Mouse (Mus musculus): Measurements from ENCODE around the gene Epn2. TPM values are rescaled to one million over a fixed set of nuclear protein-coding genes. Genes with fewer than 3 reads are reported as not detected.
A peak's percentile ranks its signal among the peaks of the same experiment; 100 is the strongest.

The Epn2 gene
- polyA plus RNA-seq, 1 experiment from 2014 or later: 15.6 TPM

DNA sequence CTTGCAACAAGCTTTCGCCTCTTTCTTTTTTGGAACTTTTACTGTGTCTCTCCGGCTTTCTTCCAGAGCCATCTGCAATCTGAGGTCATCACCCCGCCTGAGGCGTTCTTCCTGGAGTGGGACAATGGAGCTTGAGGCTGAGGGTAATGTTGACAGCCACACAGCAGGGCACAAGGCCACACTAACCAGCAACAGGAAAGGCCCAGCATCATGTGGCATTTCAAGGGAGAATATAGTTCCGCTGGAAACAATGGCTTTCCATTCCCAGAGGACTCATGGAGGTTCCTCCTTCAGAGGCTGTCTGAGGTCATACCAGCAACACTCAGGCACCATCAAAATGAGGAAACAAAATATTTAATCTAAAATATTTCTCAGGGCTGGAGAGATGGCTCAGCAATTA is 45.9 kb downstream of the Epn2 start:
- Histone ChIP-seq H3K9ac (ENCODE audit: low read depth, low read length) (no peak overlapping the region), H3K27me3 (replicated peaks; ENCODE audit: control insufficient read depth, insufficient read depth, low read length) (no peaks in the 10 kb centered on the region), H3K4me1 (ENCODE audit: control insufficient read depth, insufficient read depth, low read length) (no peaks in the 10 kb centered on the region), H3K36me3 (ENCODE audit: control insufficient read depth, insufficient read depth, low read length) (no peaks in the 10 kb centered on the region), H3K27ac (ENCODE audit: low read length) (no peak overlapping the region), H3K4me2 (ENCODE audit: low read depth, low read length) (no peak overlapping the region), H3K9me3 (ENCODE audit: control insufficient read depth, low read length) (no peaks in the 10 kb centered on the region), H3K4me3 (ENCODE audit: low read length) (no peak overlapping the region)
- ATAC-seq: no peak
- WGBS: 78% methylated on average over 5 of the region's 5 CpGs

GRCm38 (mm10) chr11:61532820-61533219 is 46.7 kb downstream of the Epn2 start:
- ATAC-seq: no peak
- H3K27me3 ChIP-seq (replicated peaks; ENCODE audit: control insufficient read depth, insufficient read depth, low read length): no peaks in the 10 kb centered on the region
- 90% methylated on average over 2 of the region's 2 CpGs for WGBS
- H3K9me3 ChIP-seq (ENCODE audit: control insufficient read depth, low read length): no peaks in the 10 kb centered on the region
- no peak overlapping the region for H3K9ac ChIP-seq (ENCODE audit: low read depth, low read length)
- H3K4me1 ChIP-seq (ENCODE audit: control insufficient read depth, insufficient read depth, low read length): no peaks in the 10 kb centered on the region
- H3K27ac ChIP-seq (ENCODE audit: low read length): no peak overlapping the region
- no peaks in the 10 kb centered on the region for H3K36me3 ChIP-seq (ENCODE audit: control insufficient read depth, insufficient read depth, low read length)
- H3K4me3 ChIP-seq (ENCODE audit: low read length): no peak overlapping the region
- H3K4me2 ChIP-seq (ENCODE audit: low read depth, low read length): no peak overlapping the region

- 58% methylated on average over 4 of the region's 4 CpGs for WGBS
Observed at GRCm38 (mm10) chr11:61529268-61529713, 50.2 kb downstream of the Epn2 start.

GRCm38 (mm10) chr11:61526872-61527271 is 52.6 kb downstream of the Epn2 start:
- Histone ChIP-seq H3K27ac (ENCODE audit: low read length) (no peak overlapping the region), H3K9ac (ENCODE audit: low read depth, low read length) (no peak overlapping the region), H3K4me3 (ENCODE audit: low read length) (no peak overlapping the region), H3K4me2 (ENCODE audit: low read depth, low read length) (no peak overlapping the region), H3K9me3 (ENCODE audit: control insufficient read depth, low read length) (no peaks in the 10 kb centered on the region), H3K27me3 (replicated peaks; ENCODE audit: control insufficient read depth, insufficient read depth, low read length) (no peaks in the 10 kb centered on the region), H3K4me1 (ENCODE audit: control insufficient read depth, insufficient read depth, low read length) (no peaks in the 10 kb centered on the region), H3K36me3 (ENCODE audit: control insufficient read depth, insufficient read depth, low read length) (no peaks in the 10 kb centered on the region)
- no peak for ATAC-seq
- WGBS: 95% methylated on average over 1 of the region's 1 CpGs

More at GRCm38 (mm10) chr11:61529268-61529713, 50.2 kb downstream of the Epn2 start:
- no peaks in the 10 kb centered on the region for H3K27me3 ChIP-seq (replicated peaks; ENCODE audit: control insufficient read depth, insufficient read depth, low read length)
- no peaks in the 10 kb centered on the region for H3K36me3 ChIP-seq (ENCODE audit: control insufficient read depth, insufficient read depth, low read length)
- no peak overlapping the region for H3K27ac ChIP-seq (ENCODE audit: low read length)
- ATAC-seq: no peak
- H3K4me1 ChIP-seq (ENCODE audit: control insufficient read depth, insufficient read depth, low read length): no peaks in the 10 kb centered on the region
- H3K4me3 ChIP-seq (ENCODE audit: low read length): no peak overlapping the region
- no peak overlapping the region for H3K9ac ChIP-seq (ENCODE audit: low read depth, low read length)
- H3K9me3 ChIP-seq (ENCODE audit: control insufficient read depth, low read length): no peaks in the 10 kb centered on the region
- no peak overlapping the region for H3K4me2 ChIP-seq (ENCODE audit: low read depth, low read length)

DNA sequence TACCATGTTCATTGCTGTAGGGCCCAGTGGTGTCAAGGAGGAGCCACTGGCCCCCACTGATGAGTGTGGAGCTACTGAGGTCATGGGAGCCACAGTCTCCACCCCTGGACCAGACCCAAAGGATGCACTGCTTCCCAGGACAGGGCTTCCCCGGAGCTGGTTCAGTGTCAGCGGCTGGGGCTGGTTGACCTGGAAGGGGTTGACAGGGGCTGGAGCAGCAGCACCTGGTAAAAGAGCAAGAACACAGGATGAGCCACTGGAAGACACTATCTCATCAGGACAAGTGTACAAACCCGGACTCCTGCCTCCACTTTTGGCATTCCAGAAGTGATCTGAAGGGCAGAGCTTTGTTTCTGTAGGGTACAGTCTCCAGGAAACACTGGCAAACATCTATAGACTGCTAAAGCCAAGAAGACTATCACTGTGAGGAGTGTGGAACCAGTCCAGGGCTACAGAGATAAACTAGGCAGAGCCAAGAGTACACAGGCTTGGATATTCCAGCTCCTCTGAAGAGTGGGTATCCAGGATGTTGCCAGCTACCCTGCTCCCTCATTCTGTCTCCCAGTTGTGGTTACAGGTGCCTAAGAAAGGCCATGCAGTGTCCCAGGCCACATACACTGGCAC is 59.9 kb downstream of the Epn2 start:
- Histone ChIP-seq H3K9ac (ENCODE audit: low read depth, low read length) (no peak overlapping the region), H3K4me3 (ENCODE audit: low read length) (no peak overlapping the region), H3K9me3 (ENCODE audit: control insufficient read depth, low read length) (no peaks in the 10 kb centered on the region), H3K4me2 (ENCODE audit: low read depth, low read length) (no peak overlapping the region), H3K4me1 (ENCODE audit: control insufficient read depth, insufficient read depth, low read length) (no peaks in the 10 kb centered on the region), H3K36me3 (ENCODE audit: control insufficient read depth, insufficient read depth, low read length) (peaks cover 3% of the 10 kb centered on the region; the same call in 1 of the 2 replicates), H3K27me3 (replicated peaks; ENCODE audit: control insufficient read depth, insufficient read depth, low read length) (no peaks in the 10 kb centered on the region), H3K27ac (ENCODE audit: low read length) (no peak overlapping the region)
- WGBS: 91% methylated on average over 3 of the region's 3 CpGs
- no peak for ATAC-seq

- Histone ChIP-seq H3K27ac (ENCODE audit: low read length) (no peak overlapping the region), H3K36me3 (ENCODE audit: control insufficient read depth, insufficient read depth, low read length) (peaks cover 3% of the 10 kb centered on the region; the same call in 1 of the 2 replicates), H3K9me3 (ENCODE audit: control insufficient read depth, low read length) (no peaks in the 10 kb centered on the region), H3K4me3 (ENCODE audit: low read length) (no peak overlapping the region), H3K27me3 (replicated peaks; ENCODE audit: control insufficient read depth, insufficient read depth, low read length) (no peaks in the 10 kb centered on the region), H3K4me2 (ENCODE audit: low read depth, low read length) (no peak overlapping the region), H3K4me1 (ENCODE audit: control insufficient read depth, insufficient read depth, low read length) (no peaks in the 10 kb centered on the region), H3K9ac (ENCODE audit: low read depth, low read length) (no peak overlapping the region)
- ATAC-seq: no peak
- WGBS: 88% methylated on average over 3 of the region's 3 CpGs
Observed at GRCm38 (mm10) chr11:61518871-61519270, 60.6 kb downstream of the Epn2 start.

DNA sequence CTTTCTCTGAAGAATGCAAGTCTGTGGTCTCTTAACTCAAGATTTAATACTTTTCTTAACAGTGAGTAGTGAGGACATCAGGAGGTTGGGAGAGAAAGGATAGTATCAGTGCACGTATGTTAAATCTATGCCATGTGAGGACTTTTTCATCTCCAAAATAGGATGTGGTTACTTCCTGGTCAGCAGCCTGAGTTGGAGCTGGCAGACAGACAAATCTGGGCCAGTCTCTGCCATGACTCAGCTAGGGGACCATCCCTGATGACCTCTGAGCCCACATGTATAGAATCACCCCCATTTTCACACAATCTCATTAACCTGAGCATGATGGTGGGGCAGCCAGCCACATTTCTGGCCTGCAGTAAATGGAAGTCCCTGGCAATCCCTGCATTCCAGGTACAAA is 61.5 kb downstream of the Epn2 start:
- Histone ChIP-seq H3K9me3 (ENCODE audit: control insufficient read depth, low read length) (no peaks in the 10 kb centered on the region), H3K9ac (ENCODE audit: low read depth, low read length) (no peak overlapping the region), H3K4me2 (ENCODE audit: low read depth, low read length) (no peak overlapping the region), H3K4me1 (ENCODE audit: control insufficient read depth, insufficient read depth, low read length) (no peaks in the 10 kb centered on the region), H3K4me3 (ENCODE audit: low read length) (no peak overlapping the region), H3K36me3 (ENCODE audit: control insufficient read depth, insufficient read depth, low read length) (peaks cover 3% of the 10 kb centered on the region; the same call in 1 of the 2 replicates), H3K27ac (ENCODE audit: low read length) (no peak overlapping the region), H3K27me3 (replicated peaks; ENCODE audit: control insufficient read depth, insufficient read depth, low read length) (no peaks in the 10 kb centered on the region)
- no peak for ATAC-seq
- 77% methylated on average over 1 of the region's 1 CpGs for WGBS

GRCm38 (mm10) chr11:61514953-61515352 is 64.5 kb downstream of the Epn2 start:
- ATAC-seq: no peak
- WGBS: 50% methylated on average over 3 of the region's 3 CpGs
- Histone ChIP-seq H3K4me1 (ENCODE audit: control insufficient read depth, insufficient read depth, low read length) (no peaks in the 10 kb centered on the region), H3K9ac (ENCODE audit: low read depth, low read length) (no peak overlapping the region), H3K36me3 (ENCODE audit: control insufficient read depth, insufficient read depth, low read length) (peaks cover 3% of the 10 kb centered on the region; the same call in 1 of the 2 replicates), H3K27me3 (replicated peaks; ENCODE audit: control insufficient read depth, insufficient read depth, low read length) (no peaks in the 10 kb centered on the region), H3K4me2 (ENCODE audit: low read depth, low read length) (no peak overlapping the region), H3K4me3 (ENCODE audit: low read length) (no peak overlapping the region), H3K27ac (ENCODE audit: low read length) (no peak overlapping the region), H3K9me3 (ENCODE audit: control insufficient read depth, low read length) (no peaks in the 10 kb centered on the region)

DNA sequence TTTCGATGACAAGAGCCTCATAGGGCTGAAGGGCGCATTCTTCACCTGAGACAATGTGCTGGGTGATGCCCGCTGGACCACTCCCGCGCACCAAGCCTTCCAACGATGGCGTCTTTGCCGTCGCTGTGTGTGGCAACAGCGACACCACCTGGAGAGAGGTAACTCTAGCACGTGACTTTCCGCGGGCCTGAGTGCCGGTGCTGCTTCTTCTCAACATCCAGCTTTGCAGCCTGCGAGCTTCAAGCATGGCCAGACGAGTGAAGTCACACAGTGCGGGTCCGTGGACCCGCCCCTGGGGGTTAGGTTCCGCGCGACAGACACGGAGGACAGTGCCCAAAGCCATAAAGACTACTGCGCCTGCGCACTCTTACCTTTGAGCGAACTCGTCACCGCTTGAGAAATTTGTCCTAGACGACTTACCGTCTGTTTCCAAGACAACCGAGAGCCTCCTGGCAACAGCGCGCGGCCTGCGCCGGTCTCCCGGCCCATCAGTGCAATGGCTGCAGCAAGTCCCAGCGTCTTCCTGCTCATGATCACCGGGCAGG is 74.7 kb downstream of the Epn2 start, which contains the start of gene B9d1:
TSS of gene B9d1 (plus strand) at position 432 of the 545 bp plus-strand sequence.
- H3K4me2 ChIP-seq (ENCODE audit: low read depth, low read length): peak within 1 kb of the TSS; percentile 69

More for the DNA sequence above, 74.7 kb downstream of the Epn2 start, which contains the start of gene B9d1:
- H3K4me3 ChIP-seq (ENCODE audit: low read length): peak within 1 kb of the TSS; percentile 50
- peaks cover 5% of the 10 kb centered on the region; the same call in 1 of the 2 replicates for H3K4me1 ChIP-seq (ENCODE audit: control insufficient read depth, insufficient read depth, low read length)
- peak within 1 kb of the TSS; percentile 70; the same call in 1 of the 2 replicates for H3K27ac ChIP-seq (ENCODE audit: low read length)
- H3K27me3 ChIP-seq (replicated peaks; ENCODE audit: control insufficient read depth, insufficient read depth, low read length): no peaks in the 10 kb centered on the region
- peak; percentile 94 for ATAC-seq
- peak within 1 kb of the TSS; percentile 76 for H3K9ac ChIP-seq (ENCODE audit: low read depth, low read length)
- H3K9me3 ChIP-seq (ENCODE audit: control insufficient read depth, low read length): no peaks in the 10 kb centered on the region
- WGBS: under 1% methylated on average over 39 of the region's 39 CpGs
- no peaks in the 10 kb centered on the region for H3K36me3 ChIP-seq (ENCODE audit: control insufficient read depth, insufficient read depth, low read length)
